Mouse (Mus musculus) urinary bladder, postnatal 4 days (tissue): Measurements from ENCODE around the gene Gpr55.

Source experiments
- DNase-seq, 2 experiments: peaks; one replicate each; pipeline ENCODE4 v3.0.0; 2021 to 2022; ENCODE audit warnings: low spot score in 2 of 2

Gene Gpr55

GRCm38 (mm10) chr1:85957942-85958619 lies 2.7 kb downstream of the Gpr55 start:
- DNase-seq, result no peak

DNA sequence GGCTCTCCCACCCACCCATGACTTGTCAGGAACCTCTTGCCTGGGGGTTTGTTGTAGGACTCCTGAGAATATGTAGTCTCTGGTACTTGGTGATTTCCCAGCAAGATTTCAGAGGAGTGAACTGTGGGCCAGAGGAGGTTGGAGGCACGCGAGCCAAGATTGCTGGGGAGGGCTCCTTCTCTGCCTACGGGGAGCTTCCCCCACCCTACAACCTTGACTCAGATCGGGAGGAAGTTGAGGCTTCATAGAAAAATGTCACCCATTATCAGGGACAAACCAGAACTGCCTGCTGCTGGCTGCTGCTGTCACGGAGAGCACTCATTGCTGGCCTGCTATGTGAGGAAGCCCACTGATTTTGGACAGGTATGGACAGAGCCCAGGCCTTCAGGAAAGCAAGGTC lies 3.5 kb downstream of the Gpr55 start:
- no peak for DNase-seq

DNA sequence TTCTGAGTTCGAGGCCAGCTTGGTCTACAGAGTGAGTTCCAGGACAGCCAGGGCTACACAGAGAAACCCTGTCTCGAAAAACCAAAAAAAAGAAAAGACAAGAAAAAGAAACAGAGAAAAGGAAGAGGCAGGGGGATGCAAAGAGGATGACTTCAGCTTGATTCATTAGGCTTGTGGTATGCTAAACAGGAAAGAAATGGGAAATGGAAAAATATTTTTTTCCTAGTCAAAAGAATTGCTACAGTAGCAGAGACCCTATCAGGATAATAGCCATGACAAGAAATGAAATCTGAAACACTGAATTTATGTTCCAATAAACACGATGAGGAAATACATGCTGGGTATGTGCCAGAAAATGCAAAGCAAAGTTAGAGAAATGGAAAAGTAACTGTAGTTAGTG lies 5.7 kb downstream of the Gpr55 start:
- DNase-seq, result no peak

GRCm38 (mm10) chr1:85949085-85949684 lies 11.6 kb downstream of the Gpr55 start:
- no peak for DNase-seq

GRCm38 (mm10) chr1:85942318-85942717 lies 18.5 kb downstream of the Gpr55 start:
- no peak for DNase-seq

- no peak for DNase-seq
Observed at GRCm38 (mm10) chr1:85937323-85937722, 23.5 kb downstream of the Gpr55 start.

- no peak for DNase-seq
Observed at GRCm38 (mm10) chr1:85936265-85936664, 24.5 kb downstream of the Gpr55 start.

- DNase-seq, result no peak
Observed at GRCm38 (mm10) chr1:85935148-85935852, 25.5 kb downstream of the Gpr55 start.

GRCm38 (mm10) chr1:85934560-85934959 lies 26.2 kb downstream of the Gpr55 start:
- DNase-seq, result no peak

- no peak for DNase-seq
Observed at GRCm38 (mm10) chr1:85933631-85934465, 27.0 kb downstream of the Gpr55 start.

DNA sequence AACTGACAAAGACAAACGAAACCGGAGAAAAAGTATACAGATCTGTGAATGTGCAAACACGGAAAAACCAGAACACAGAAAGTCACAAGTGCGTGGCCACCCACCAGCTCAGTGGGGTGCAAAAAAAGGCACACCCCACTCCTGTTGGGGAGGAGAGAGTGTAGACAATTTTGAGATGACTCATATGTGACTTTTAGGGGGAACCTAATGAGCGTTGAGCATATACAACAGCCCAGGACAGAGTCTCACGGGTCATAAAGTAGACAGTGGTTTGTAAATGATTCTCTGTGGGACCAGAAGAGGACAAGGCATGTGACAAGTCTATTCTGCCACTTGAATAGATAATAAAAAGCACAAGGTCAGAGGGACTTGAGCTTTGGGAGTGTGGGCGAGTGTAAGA lies 27.6 kb downstream of the Gpr55 start:
- DNase-seq, result no peak

- no peak for DNase-seq
Observed at GRCm38 (mm10) chr1:85931170-85931569, 29.6 kb downstream of the Gpr55 start.

- no peak for DNase-seq
Observed at GRCm38 (mm10) chr1:85929406-85929805, 31.4 kb downstream of the Gpr55 start.

DNA sequence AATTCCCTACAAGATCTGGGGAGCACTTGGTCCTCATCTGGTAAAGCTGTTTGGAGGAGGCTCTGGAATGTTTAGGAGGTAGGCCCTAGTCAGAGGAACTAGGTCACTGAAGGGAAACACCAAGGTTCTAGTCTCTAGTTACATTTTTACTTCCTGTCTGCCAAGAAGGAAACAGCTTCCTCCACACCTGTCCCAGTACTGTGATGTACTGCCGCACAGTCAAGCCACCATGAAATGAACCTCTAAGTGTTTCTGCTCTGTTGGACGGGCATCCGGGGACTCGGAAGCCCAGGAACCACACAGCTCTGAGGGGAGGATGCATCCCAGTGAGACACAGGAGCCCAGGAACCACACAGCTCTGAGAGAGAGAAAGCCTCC lies 32.1 kb downstream of the Gpr55 start:
- DNase-seq, result no peak

DNA sequence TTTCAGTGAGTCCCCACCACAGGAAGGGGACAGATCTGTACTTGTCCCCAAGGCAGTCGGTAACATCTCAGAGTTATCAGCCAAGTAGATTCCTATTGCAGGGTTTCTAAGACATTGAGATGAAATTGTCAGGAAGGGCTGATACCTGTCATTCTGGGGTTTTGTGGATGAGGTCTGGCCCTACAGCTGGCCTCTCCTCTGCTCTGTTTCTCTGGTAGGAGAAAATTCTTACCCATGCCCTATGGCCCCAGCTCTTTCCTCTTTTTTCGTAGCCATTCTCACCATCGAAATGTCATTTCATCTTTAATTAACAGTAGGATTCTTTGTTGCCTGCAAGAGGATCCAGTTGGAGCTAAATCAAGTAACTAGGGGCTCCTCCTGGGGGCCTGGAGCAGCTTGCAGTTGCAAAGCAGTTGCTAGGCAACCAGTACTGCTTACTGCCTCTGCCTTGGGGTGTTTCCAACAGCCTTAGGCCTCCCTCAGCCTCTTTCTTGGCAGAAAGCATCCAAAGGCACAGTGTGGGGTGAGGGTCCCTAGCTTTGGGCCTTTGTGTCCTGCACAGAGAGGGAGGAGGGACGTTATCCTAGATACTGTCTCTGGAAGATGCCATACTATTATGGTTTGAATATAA lies 32.6 kb downstream of the Gpr55 start, which contains the start of gene 4933407L21Rik:
4933407L21Rik (plus strand) TSS at position 427 of the 631 bp plus-strand sequence.
- no peak for DNase-seq

DNA sequence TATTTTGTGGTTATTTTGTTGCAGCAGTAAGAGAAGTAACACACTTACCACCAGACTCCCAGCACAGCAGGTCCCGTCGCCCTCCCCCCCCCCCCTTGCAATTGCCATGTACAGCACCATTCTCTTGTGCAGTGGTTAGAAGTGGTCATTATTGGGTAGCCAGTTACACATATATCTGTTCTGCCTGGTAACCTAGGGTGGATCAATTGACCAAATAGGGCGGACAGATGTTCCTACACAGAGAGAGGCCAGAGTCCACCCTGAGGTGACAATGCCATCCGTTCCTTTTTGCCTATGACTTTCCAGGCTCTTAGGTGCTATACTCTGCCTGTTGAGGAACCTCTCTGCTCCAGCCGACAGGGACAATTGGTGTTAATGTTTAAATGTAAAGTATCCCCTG lies 35.6 kb downstream of the Gpr55 start:
- no peak for DNase-seq

GRCm38 (mm10) chr1:85922865-85923211 lies 38.0 kb downstream of the Gpr55 start:
- DNase-seq, result no peak

DNA sequence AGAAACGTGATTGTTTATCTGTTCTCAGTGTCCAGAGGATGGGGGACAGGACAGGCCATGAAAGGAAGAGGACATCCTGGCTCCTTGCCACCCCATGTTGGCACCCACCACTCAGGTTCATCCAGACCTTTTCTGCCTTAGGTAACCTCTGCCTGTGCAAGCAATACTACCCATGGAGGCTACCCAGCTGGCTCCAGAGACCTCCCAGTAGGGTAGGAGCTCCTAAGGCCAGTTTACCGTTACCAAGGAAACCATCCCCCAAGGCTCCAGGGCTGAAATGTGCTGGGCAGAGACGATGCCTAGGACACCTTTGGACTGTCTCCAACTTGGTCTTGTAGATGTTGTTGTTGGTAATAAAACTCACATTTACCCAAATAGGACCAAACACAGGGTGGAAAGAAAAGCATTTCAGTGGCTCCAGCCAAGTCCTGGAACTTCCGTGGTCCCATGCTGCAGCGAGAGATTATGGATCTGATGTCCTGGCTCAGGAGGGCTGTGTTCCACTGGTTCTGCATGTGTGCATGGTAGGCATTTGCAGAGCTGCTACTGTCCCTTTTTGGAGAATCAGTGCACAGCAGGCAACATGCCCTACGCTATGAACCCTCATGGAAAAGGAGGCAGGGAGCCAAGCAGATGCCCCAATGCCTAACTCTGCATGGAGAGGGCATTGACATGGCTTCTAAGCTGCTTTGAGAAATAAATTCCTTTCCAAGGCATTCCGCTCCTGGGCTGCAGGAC lies 38.5 kb downstream of the Gpr55 start:
- DNase-seq, result no peak

GRCm38 (mm10) chr1:85921725-85922124 lies 39.1 kb downstream of the Gpr55 start:
- DNase-seq, result no peak

DNA sequence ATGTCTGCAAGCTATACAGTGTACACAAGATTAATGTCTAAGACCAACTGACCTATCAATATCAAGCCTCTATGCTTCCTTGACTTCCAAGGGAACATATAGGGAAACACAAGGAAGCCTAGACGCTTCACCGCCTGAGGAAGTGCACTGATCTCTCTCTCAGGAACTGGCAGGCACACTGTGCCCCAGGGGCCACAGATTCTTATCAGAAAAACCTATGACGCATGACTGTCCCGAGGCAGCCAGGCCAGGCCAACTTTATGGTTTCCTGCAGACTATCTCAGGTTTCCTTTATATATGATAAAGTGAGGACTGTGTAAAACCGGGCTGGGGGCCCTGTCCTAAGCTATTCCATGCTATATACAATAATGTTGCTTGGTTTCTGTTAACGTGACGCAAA lies 41.2 kb downstream of the Gpr55 start:
- DNase-seq, result no peak

- DNase-seq, result no peak
Observed at GRCm38 (mm10) chr1:85916830-85917450, 43.9 kb downstream of the Gpr55 start.
